In the genomic region with DNA sequence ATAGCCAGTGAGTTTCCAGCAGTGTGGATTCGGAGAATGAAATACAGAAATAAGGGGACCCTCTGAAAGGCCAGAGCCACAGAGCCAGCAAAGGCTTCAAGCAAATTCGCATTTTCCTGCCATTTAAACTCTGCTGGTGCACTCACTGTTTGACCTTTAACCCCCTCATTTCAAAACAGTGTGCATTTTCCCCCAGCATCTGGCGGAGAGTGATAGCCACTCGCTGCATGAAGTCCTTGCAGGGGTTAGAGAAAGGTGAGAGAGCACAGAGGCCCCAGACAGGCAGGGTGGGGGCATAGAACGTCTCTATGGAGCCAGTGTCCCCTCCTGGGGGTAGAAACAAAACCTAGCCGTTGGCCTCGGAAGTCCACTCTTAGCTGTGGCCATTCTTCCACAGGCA, we compare ENCODE assay signal across 19 mouse cellular contexts.
DNase-seq lines count a peak whose midpoint lies in the region; ATAC-seq and TF ChIP-seq lines count a peak whose summit lies in the region.
"Had no signal": no experiment of that assay in that cellular context is flagged by ENCODE, and none has a peak within 500 bp of the region (broad histone marks: within the 10 kb centered on the region; RNA-seq: fewer than 3 reads in every experiment).

No protein-coding gene starts in this region.

- H3K4me2 ChIP-seq in forebrain, embryonic 13.5 days: no peak overlapping the region
- H3K4me2 ChIP-seq in forebrain, embryonic 15.5 days (replicated peaks): no peak overlapping the region
- no peak overlapping the region for H3K4me2 ChIP-seq in heart, postnatal 0 days (ENCODE audit: low read depth, low read length)
- 0 out of 2 replicates have a peak overlapping the region, but pooled peaks have one; percentile 12 for H3K4me2 ChIP-seq in midbrain, embryonic 12.5 days (replicated peaks)
- H3K4me2 ChIP-seq in midbrain, embryonic 15.5 days: no peak overlapping the region
- H3K4me2 ChIP-seq: limb, embryonic 13.5 days; midbrain, embryonic 11.5 days; stomach, embryonic 15.5 days had no signal

- WGBS in forebrain, embryonic 13.5 days: 27% methylated on average over 7 of the region's 7 CpGs
- WGBS in forebrain, embryonic 15.5 days: 33% methylated on average over 7 of the region's 7 CpGs
- WGBS in heart, postnatal 0 days: 41% methylated on average over 7 of the region's 7 CpGs
- WGBS in midbrain, embryonic 12.5 days: 14% methylated on average over 7 of the region's 7 CpGs
- 22% methylated on average over 7 of the region's 7 CpGs for WGBS in midbrain, embryonic 15.5 days

- H3K9ac ChIP-seq in forebrain, embryonic 13.5 days: no peak overlapping the region; the same call in 1 of the 2 replicates
- no peak overlapping the region for H3K9ac ChIP-seq in forebrain, embryonic 15.5 days (replicated peaks)
- no peak overlapping the region for H3K9ac ChIP-seq in heart, postnatal 0 days (replicated peaks; ENCODE audit: low read depth, low read length)
- no peak overlapping the region for H3K9ac ChIP-seq in midbrain, embryonic 12.5 days (replicated peaks)
- H3K9ac ChIP-seq in midbrain, embryonic 15.5 days: no peak overlapping the region
- H3K9ac ChIP-seq: limb, embryonic 13.5 days; liver, embryonic 14.5 days; stomach, embryonic 15.5 days had no signal

- no peak for TF ChIP-seq CTCF in heart, postnatal 0 days (IDR thresholded peaks at IDR 0.05; ENCODE audit: low read depth)

- H3K4me3 ChIP-seq in forebrain, embryonic 13.5 days: no peak overlapping the region
- H3K4me3 ChIP-seq in forebrain, embryonic 15.5 days: no peak overlapping the region
- no peak overlapping the region for H3K4me3 ChIP-seq in heart, postnatal 0 days (ENCODE audit: low read depth, low read length)
- H3K4me3 ChIP-seq in midbrain, embryonic 12.5 days: no peak overlapping the region
- H3K4me3 ChIP-seq in midbrain, embryonic 15.5 days: no peak overlapping the region
- H3K4me3 ChIP-seq: limb, embryonic 13.5 days; myocyte; stomach, embryonic 15.5 days had no signal

- peak overlapping the region; percentile 19; the same call in 1 of the 2 replicates for H3K27ac ChIP-seq in forebrain, embryonic 13.5 days
- no peak overlapping the region; the same call in 1 of the 2 replicates for H3K27ac ChIP-seq in forebrain, embryonic 15.5 days (replicated peaks)
- peak overlapping the region; percentile 21; the same call in 1 of the 2 replicates for H3K27ac ChIP-seq in heart, postnatal 0 days (ENCODE audit: low read depth)
- H3K27ac ChIP-seq in midbrain, embryonic 12.5 days (replicated peaks): no peak overlapping the region
- no peak overlapping the region for H3K27ac ChIP-seq in midbrain, embryonic 15.5 days
- H3K27ac ChIP-seq: liver, embryonic 14.5 days; macrophage; stomach, embryonic 15.5 days had no signal

- H3K36me3 ChIP-seq in forebrain, embryonic 13.5 days (ENCODE audit: poor library complexity, severe bottlenecking): 0 out of 2 replicates have a peak, but pooled peaks cover 3% of the 10 kb centered on the region
- H3K36me3 ChIP-seq in forebrain, embryonic 15.5 days: no peaks in the 10 kb centered on the region
- no peaks in the 10 kb centered on the region; the same call in 1 of the 2 replicates for H3K36me3 ChIP-seq in heart, postnatal 0 days (replicated peaks; ENCODE audit: control insufficient read depth, insufficient read depth, low read length)
- no peaks in the 10 kb centered on the region for H3K36me3 ChIP-seq in midbrain, embryonic 12.5 days
- no peaks in the 10 kb centered on the region for H3K36me3 ChIP-seq in midbrain, embryonic 15.5 days (replicated peaks)
- H3K36me3 ChIP-seq: limb, embryonic 13.5 days; stomach, embryonic 15.5 days had no signal

- intact Hi-C loops in heart, postnatal 25 days (cut with DNase I): no loop called here

- peaks cover 66% of the 10 kb centered on the region for H3K4me1 ChIP-seq in forebrain, embryonic 13.5 days
- peaks cover 57% of the 10 kb centered on the region for H3K4me1 ChIP-seq in forebrain, embryonic 15.5 days
- no peaks in the 10 kb centered on the region for H3K4me1 ChIP-seq in heart, postnatal 0 days (ENCODE audit: control insufficient read depth, insufficient read depth)
- peaks cover 55% of the 10 kb centered on the region for H3K4me1 ChIP-seq in midbrain, embryonic 12.5 days
- H3K4me1 ChIP-seq in midbrain, embryonic 15.5 days: peaks cover 45% of the 10 kb centered on the region

- no peak for TF ChIP-seq EP300 in heart, postnatal 0 days (IDR thresholded peaks at IDR 0.05; ENCODE audit: low read depth)

- H3K9me3 ChIP-seq in forebrain, embryonic 13.5 days (replicated peaks): no peaks in the 10 kb centered on the region
- no peaks in the 10 kb centered on the region for H3K9me3 ChIP-seq in forebrain, embryonic 15.5 days
- no peaks in the 10 kb centered on the region for H3K9me3 ChIP-seq in heart, postnatal 0 days (replicated peaks; ENCODE audit: control insufficient read depth, low read length)
- H3K9me3 ChIP-seq in midbrain, embryonic 12.5 days: no peaks in the 10 kb centered on the region
- no peaks in the 10 kb centered on the region for H3K9me3 ChIP-seq in midbrain, embryonic 15.5 days
- H3K9me3 ChIP-seq: limb, embryonic 13.5 days; stomach, embryonic 15.5 days had no signal

- ATAC-seq in forebrain, embryonic 13.5 days: no peak
- no peak for ATAC-seq in forebrain, embryonic 15.5 days (replicated peaks)
- no peak for ATAC-seq in heart, postnatal 0 days (ENCODE audit: insufficient read depth, low read depth)
- no peak for ATAC-seq in midbrain, embryonic 12.5 days (ENCODE audit: low FRiP score, low read depth)
- no peak for ATAC-seq in midbrain, embryonic 15.5 days (replicated peaks)

- no peaks in the 10 kb centered on the region for H3K27me3 ChIP-seq in forebrain, embryonic 13.5 days
- no peaks in the 10 kb centered on the region for H3K27me3 ChIP-seq in forebrain, embryonic 15.5 days
- H3K27me3 ChIP-seq in heart, postnatal 0 days (ENCODE audit: control insufficient read depth, insufficient read depth, low read length): no peaks in the 10 kb centered on the region
- peaks cover 26% of the 10 kb centered on the region for H3K27me3 ChIP-seq in midbrain, embryonic 12.5 days
- no peaks in the 10 kb centered on the region for H3K27me3 ChIP-seq in midbrain, embryonic 15.5 days (replicated peaks)
- H3K27me3 ChIP-seq: CH12.LX; limb, embryonic 13.5 days; stomach, embryonic 15.5 days had no signal

- DNase-seq in heart, postnatal 0 days (ENCODE audit: low spot score): no peak
- no peak for DNase-seq in heart, postnatal 25 days (ENCODE audit: low spot score)
- no peak for DNase-seq in cerebellum, adult 9-10 months
- DNase-seq: adrenal gland, postnatal 14 days; cerebellum, adult 11 months; cerebellum, postnatal 14 days; kidney, adult 11 months; thymus, adult 18-20 months had no signal

Comparison
In these comparisons a context has a peak if more than half of its experiments do, and no peak if none do; other contexts are left out.
1. H3K27ac ChIP-seq: peak in forebrain, embryonic 13.5 days (single experiment) and heart, postnatal 0 days (single experiment); none in forebrain, embryonic 15.5 days (single experiment), midbrain, embryonic 12.5 days (single experiment) and midbrain, embryonic 15.5 days (single experiment).